Mouse (Mus musculus): ENCODE data around the gene Msrb2.

- TF ChIP-seq CTCF (IDR thresholded peaks at IDR 0.05; ENCODE audit: low read depth, low read length) (no peak), POLR2A (IDR thresholded peaks at IDR 0.05; ENCODE audit: extremely low read depth, insufficient read depth, low read length) (no peak)
Observed at GRCm38 (mm10) chr2:19390411-19391143, 19.3 kb downstream of the Msrb2 start.
